Mouse (Mus musculus): ENCODE measurements around the gene Mrpl11. TPM values are rescaled to one million over a fixed set of nuclear protein-coding genes. Genes with fewer than 3 reads are reported as not detected.

Mrpl11 gene
- total and polyA plus RNA-seq, 3 experiments, result 74.0 to 171 (median 102) TPM

DNA sequence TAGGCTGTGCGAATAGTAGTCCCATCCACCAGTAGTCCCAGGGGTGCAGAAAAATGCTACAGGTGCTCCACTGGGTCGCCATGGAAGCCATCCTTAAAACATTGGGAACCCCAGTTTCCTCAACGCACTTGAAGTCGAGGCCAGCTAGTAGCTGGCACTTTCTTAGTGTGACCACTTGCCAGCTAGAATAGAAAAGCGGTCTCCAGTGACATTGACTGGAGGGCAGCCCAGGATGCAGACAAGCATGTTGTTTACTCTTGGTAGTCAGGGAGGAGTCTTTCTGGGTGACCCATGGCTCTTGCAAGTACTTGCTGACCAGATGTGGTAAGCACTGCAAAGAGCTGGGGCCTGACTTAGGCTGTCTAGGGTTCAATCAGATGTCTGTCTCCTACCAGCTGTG is 33.2 kb upstream of the Mrpl11 start:
- no peak for DNase-seq (ENCODE audit: extremely low read depth)
- peaks cover 18 to 29% of the 10 kb centered on the region in 2 experiments for H3K36me3 ChIP-seq (replicated peaks in 1 of 2; ENCODE audit: control insufficient read depth in 1 of 2, insufficient read depth in 1 of 2, low read length in 1 of 2)
- TF ChIP-seq CHD2 (IDR thresholded peaks at IDR 0.05; ENCODE audit: low read length) (no peak), ETS1 (conservative IDR thresholded peaks at IDR 0.05; ENCODE audit: low read depth, low read length) (no peak), ZNF384 (IDR thresholded peaks at IDR 0.05; ENCODE audit: low read depth, low read length) (no peak), POLR2AphosphoS2 (IDR thresholded peaks at IDR 0.05; ENCODE audit: low read depth, low read length) (no peak), MAX (IDR thresholded peaks at IDR 0.05; ENCODE audit: low read length) (no peak), POLR2A (IDR thresholded peaks at IDR 0.05; ENCODE audit: low read depth, low read length) (no peak), GABPA (IDR thresholded peaks at IDR 0.05; ENCODE audit: insufficient replicate concordance, low read depth, low read length) (no peak), CTCF (conservative IDR thresholded peaks at IDR 0.05 in 1 of 2, IDR thresholded peaks at IDR 0.05 in 1 of 2; ENCODE audit: low read depth in 2 of 2, low read length in 2 of 2) (no peak), MXI1 (IDR thresholded peaks at IDR 0.05; ENCODE audit: low read depth, low read length) (no peak), BHLHE40 (IDR thresholded peaks at IDR 0.05; ENCODE audit: low read depth, low read length) (no peak), KAT2A (IDR thresholded peaks at IDR 0.05; ENCODE audit: insufficient replicate concordance, low read length) (no peak), ZKSCAN1 (IDR thresholded peaks at IDR 0.05; ENCODE audit: borderline replicate concordance, low read depth, low read length) (no peak)
- peaks cover 7% of the 10 kb centered on the region for H3K79me2 ChIP-seq (replicated peaks; ENCODE audit: control insufficient read depth, extremely low read depth, insufficient read depth, poor library complexity, severe bottlenecking)
- H3K4me1 ChIP-seq (ENCODE audit: control insufficient read depth in 1 of 2, insufficient read depth in 2 of 2), result peaks cover 13 to 35% of the 10 kb centered on the region in 2 experiments
- no peak overlapping the region for H3K27ac ChIP-seq (ENCODE audit: insufficient read depth, low read depth)
- no peak overlapping the region for H3K4me2 ChIP-seq (ENCODE audit: insufficient read depth, low read depth, poor library complexity, severe bottlenecking)
- peak overlapping the region in 1 of 3 experiments; percentile 74 for H3K4me3 ChIP-seq (replicated peaks in 1 of 3; ENCODE audit: low read depth in 2 of 3, low read length in 2 of 3, poor library complexity in 1 of 3)
- H3K27me3 ChIP-seq (replicated peaks), result peaks cover 17% of the 10 kb centered on the region
- in situ Hi-C loops (cut with MboI; ENCODE audit: low pct_ligation_motif_present, low pct_unique_long_range_greater_than_20kb, low sequenced_read_pairs), result no loop called here
- dilution Hi-C loops (cut with MboI; ENCODE audit: extremely low pct_ligation_motif_present, extremely low pct_unique_long_range_greater_than_20kb, low sequenced_read_pairs), result no loop called here
- peaks cover 2% of the 10 kb centered on the region for H3K9me3 ChIP-seq (replicated peaks; ENCODE audit: low read length)
- no peak overlapping the region for H3K9ac ChIP-seq (ENCODE audit: insufficient read depth, low read depth)

DNA sequence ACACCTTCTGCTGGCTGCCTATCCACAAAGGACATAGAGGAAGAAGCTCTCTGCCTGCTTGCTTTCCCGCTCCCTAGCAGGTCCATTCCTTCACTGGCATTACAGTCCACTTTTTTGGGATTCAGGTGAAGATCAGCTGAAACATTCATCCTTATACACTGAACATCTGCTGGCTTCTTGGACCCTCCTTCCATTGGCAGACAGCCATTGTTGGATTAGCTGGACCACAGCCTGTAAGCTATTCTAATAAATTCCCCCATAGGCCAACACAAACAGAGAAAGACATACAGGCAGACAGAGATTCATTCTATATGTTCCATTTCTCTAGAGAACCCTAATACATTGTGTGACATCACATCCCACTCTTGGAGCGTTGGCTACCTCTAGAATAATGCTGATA is 25.1 kb upstream of the Mrpl11 start:
- TF ChIP-seq USF2 (conservative IDR thresholded peaks at IDR 0.05; ENCODE audit: low read depth, low read length), result no peak
- TF ChIP-seq JUND (conservative IDR thresholded peaks at IDR 0.05; ENCODE audit: low read depth, low read length), result no peak
- no peak for TF ChIP-seq MAZ (IDR thresholded peaks at IDR 0.05; ENCODE audit: low read depth, low read length)
- no peak for TF ChIP-seq MAFK (IDR thresholded peaks at IDR 0.05; ENCODE audit: insufficient replicate concordance, low read length)
- TF ChIP-seq NRF1 (IDR thresholded peaks at IDR 0.05; ENCODE audit: low read depth, low read length), result no peak
- TF ChIP-seq ZKSCAN1 (IDR thresholded peaks at IDR 0.05; ENCODE audit: borderline replicate concordance, low read depth, low read length), result no peak
- no peak for TF ChIP-seq MYC (IDR thresholded peaks at IDR 0.05; ENCODE audit: low read depth, low read length)
- no peak for TF ChIP-seq E2F4 (IDR thresholded peaks at IDR 0.05; ENCODE audit: insufficient replicate concordance, low read depth, low read length)
- no peaks in the 10 kb centered on the region for H3K4me1 ChIP-seq (ENCODE audit: control insufficient read depth in 1 of 2, insufficient read depth in 2 of 2)
- DNase-seq (ENCODE audit: extremely low read depth), result no peak
- in situ Hi-C loops (cut with MboI; ENCODE audit: low pct_ligation_motif_present, low pct_unique_long_range_greater_than_20kb, low sequenced_read_pairs), result no loop called here
- no peaks in the 10 kb centered on the region for H3K9me3 ChIP-seq (replicated peaks; ENCODE audit: low read length)
- dilution Hi-C loops (cut with MboI; ENCODE audit: extremely low pct_ligation_motif_present, extremely low pct_unique_long_range_greater_than_20kb, low sequenced_read_pairs), result no loop called here
- no peak overlapping the region for H3K4me2 ChIP-seq (ENCODE audit: insufficient read depth, low read depth, poor library complexity, severe bottlenecking)
- H3K27me3 ChIP-seq (replicated peaks), result peaks cover 82% of the 10 kb centered on the region
- H3K9ac ChIP-seq (ENCODE audit: insufficient read depth, low read depth), result no peak overlapping the region
- H3K27ac ChIP-seq (ENCODE audit: insufficient read depth, low read depth), result no peak overlapping the region
- no peaks in the 10 kb centered on the region for H3K36me3 ChIP-seq (replicated peaks in 1 of 2; ENCODE audit: control insufficient read depth in 1 of 2, insufficient read depth in 1 of 2, low read length in 1 of 2)
- H3K4me3 ChIP-seq (replicated peaks in 1 of 3; ENCODE audit: low read depth in 2 of 3, low read length in 2 of 3, poor library complexity in 1 of 3), result no peak overlapping the region
- no peaks in the 10 kb centered on the region for H3K79me2 ChIP-seq (replicated peaks; ENCODE audit: control insufficient read depth, extremely low read depth, insufficient read depth, poor library complexity, severe bottlenecking)
